Mouse (Mus musculus) C2C12 (cell line): ENCODE results near the gene D8Ertd738e. TPM values are rescaled to one million over a fixed set of nuclear protein-coding genes. Genes with fewer than 3 reads are reported as not detected.

Source experiments
- H3K27me3 ChIP-seq: one replicate; pipeline ENCODE4 v1.6.1; 2011; ENCODE audit not compliant: control insufficient read depth, insufficient read depth, insufficient read length
- H3K36me3 ChIP-seq: one replicate; pipeline ENCODE4 v1.6.1; 2011; ENCODE audit not compliant: control insufficient read depth, insufficient read depth
- H3K4me3 ChIP-seq: one replicate; pipeline ENCODE4 v1.5.1; 2011; ENCODE audit warnings: mild to moderate bottlenecking, control low read depth; ENCODE audit not compliant: poor library complexity, insufficient read depth, severe bottlenecking
- H3K79me2 ChIP-seq: one replicate; pipeline ENCODE4 v1.6.1; 2011; ENCODE audit not compliant: control insufficient read depth, insufficient read depth
- H3K79me3 ChIP-seq: one replicate; pipeline ENCODE4 v1.6.1; 2011; ENCODE audit warnings: low read depth, control low read depth
- H3ac ChIP-seq: one replicate; pipeline ENCODE3; 2011; ENCODE audit warnings: low read depth; ENCODE audit not compliant: control insufficient read depth, insufficient read length
- CEBPB ChIP-seq: IDR thresholded peaks from one replicate; pipeline ENCODE4 v1.6.1; 2011; ENCODE audit warnings: low read depth, mild to moderate bottlenecking, control low read depth, moderate library complexity
- CTCF ChIP-seq: IDR thresholded peaks from one replicate; pipeline ENCODE4 v1.5.1; 2011; ENCODE audit not compliant: control insufficient read depth, insufficient read depth, insufficient read length
- FOSL1 ChIP-seq: IDR thresholded peaks from one replicate; pipeline ENCODE4 v1.8.0; 2011; ENCODE audit warnings: mild to moderate bottlenecking, low read length; ENCODE audit not compliant: poor library complexity, insufficient read depth, severe bottlenecking
- MAX ChIP-seq: IDR thresholded peaks from one replicate; pipeline ENCODE4 v1.6.1; 2011; ENCODE audit warnings: mild to moderate bottlenecking, control low read depth
- MYOD1 ChIP-seq: IDR thresholded peaks from one replicate; pipeline ENCODE4 v1.6.1; 2011; ENCODE audit warnings: low read depth; ENCODE audit not compliant: control insufficient read depth, insufficient read length
- MYOG ChIP-seq: IDR thresholded peaks from one replicate; pipeline ENCODE4 v1.6.1; 2011; ENCODE audit not compliant: control insufficient read depth, insufficient read length; ENCODE audit errors: extremely low read depth
- USF1 ChIP-seq: IDR thresholded peaks from one replicate; pipeline ENCODE4 v1.6.1; 2011; ENCODE audit warnings: low read depth, mild to moderate bottlenecking, control low read depth, moderate library complexity
- polyA plus RNA-seq: library from polyadenylated mRNA; unstranded; fragments of >200 nt; fragmentation: generic; extraction: Trizol; gene quantifications from one replicate; pipeline ENCODE4 v1.2.1, GENCODE M21; 2012; ENCODE audit warnings: missing spikeins

Gene D8Ertd738e
- polyA plus RNA-seq, 1 experiment: 281 TPM

DNA sequence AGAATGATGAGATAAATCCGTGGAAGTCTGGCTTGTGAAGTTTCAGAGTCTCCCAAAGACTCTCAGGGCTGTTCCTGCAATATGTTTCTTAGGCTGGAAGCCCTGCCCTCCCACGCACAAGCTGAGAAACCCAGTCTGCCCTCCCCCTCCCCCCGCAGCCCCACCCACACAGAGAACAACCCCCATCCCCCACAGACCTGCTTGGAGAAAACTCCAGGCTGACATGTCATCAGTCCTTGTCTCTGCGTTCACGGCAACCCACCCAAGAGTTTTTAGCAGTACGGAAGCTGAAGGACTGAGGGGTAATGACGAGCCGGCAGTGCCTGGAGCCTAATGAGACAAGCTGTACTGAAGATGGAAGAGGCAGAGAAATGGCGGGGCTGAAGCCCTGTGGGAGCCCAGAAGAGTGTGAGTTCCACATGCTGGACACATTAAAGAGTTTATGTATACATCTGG lies 35.1 kb upstream of the D8Ertd738e start:
- no peaks in the 10 kb centered on the region for H3K36me3 ChIP-seq
- H3K79me3 ChIP-seq: no peaks in the 10 kb centered on the region
- no peak overlapping the region for H3ac ChIP-seq
- no peaks in the 10 kb centered on the region for H3K79me2 ChIP-seq
- H3K27me3 ChIP-seq: no peaks in the 10 kb centered on the region
- no peak overlapping the region for H3K4me3 ChIP-seq
- TF ChIP-seq CEBPB (no peak), MYOD1 (no peak), FOSL1 (no peak), CTCF (no peak), MYOG (no peak), USF1 (no peak), MAX (no peak)

DNA sequence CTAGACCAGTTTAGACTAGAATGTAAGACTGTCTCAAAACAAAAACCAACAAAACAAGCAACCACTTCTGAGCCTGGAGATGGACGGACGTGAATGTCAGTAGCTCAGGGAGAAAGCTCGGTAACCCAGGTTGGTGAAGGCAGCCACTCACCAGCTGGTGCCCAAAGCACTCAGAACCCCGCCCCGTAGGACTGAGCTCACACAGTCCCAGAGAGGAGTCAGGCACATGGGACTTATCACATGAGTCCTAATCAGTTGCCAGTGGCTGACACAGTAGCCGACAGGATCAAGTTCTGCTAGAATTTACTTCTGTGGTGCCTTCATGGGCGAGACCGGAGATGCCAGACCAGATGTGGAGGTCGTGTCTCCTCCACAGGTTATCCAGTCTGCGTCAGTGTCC lies 31.3 kb upstream of the D8Ertd738e start:
- no peak for TF ChIP-seq MYOD1
- no peak for TF ChIP-seq FOSL1
- no peak for TF ChIP-seq CEBPB
- TF ChIP-seq CTCF: no peak
- no peak for TF ChIP-seq MYOG
- TF ChIP-seq USF1: no peak
- no peak for TF ChIP-seq MAX
- no peak overlapping the region for H3K4me3 ChIP-seq
- H3K36me3 ChIP-seq: no peaks in the 10 kb centered on the region
- no peaks in the 10 kb centered on the region for H3K79me2 ChIP-seq
- no peaks in the 10 kb centered on the region for H3K79me3 ChIP-seq
- no peaks in the 10 kb centered on the region for H3K27me3 ChIP-seq
- no peak overlapping the region for H3ac ChIP-seq

DNA sequence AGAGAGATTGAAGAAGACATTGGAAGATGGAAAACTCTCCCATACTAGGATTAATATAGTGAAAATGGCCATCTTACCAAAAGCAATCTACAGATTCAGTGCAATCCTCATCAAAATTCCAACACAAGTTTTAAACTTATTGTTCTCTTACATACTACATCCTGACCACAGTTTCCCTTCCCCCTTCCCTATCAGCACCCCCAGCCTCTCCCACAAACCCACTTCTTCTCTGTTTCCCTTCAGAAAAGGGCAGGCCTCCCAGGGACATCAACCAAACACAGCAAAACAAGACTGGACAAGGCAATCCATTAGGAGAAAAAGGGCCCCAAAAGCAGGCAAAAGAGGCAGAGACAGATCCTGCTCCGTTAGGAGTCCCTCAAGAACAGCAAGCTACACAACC lies 26.9 kb upstream of the D8Ertd738e start:
- Histone ChIP-seq H3K79me3 (no peaks in the 10 kb centered on the region), H3K79me2 (no peaks in the 10 kb centered on the region), H3K36me3 (no peaks in the 10 kb centered on the region), H3ac (no peak overlapping the region), H3K4me3 (no peak overlapping the region), H3K27me3 (no peaks in the 10 kb centered on the region)
- TF ChIP-seq CTCF: no peak
- no peak for TF ChIP-seq USF1
- TF ChIP-seq FOSL1: no peak
- TF ChIP-seq CEBPB: no peak
- TF ChIP-seq MYOG: no peak
- no peak for TF ChIP-seq MAX
- TF ChIP-seq MYOD1: no peak

DNA sequence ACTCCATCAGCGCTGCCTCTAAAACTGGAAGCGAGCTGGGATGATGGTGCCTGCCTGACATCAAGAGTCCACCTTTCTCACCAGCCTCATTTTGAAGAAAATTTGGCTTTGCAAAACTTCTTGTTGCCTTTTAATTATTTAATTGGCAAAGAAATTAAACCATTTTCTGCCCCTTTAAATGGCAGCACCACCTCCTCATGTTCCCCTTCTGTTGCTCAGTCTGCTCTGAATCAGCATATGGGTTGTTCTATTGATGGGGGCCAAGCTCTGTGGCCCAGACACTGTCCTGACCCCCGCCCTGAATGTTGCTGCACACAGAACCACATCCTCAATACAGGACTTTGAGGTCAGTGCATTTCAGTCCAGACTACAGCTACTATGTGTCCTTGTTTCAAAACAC lies 24.4 kb upstream of the D8Ertd738e start:
- no peaks in the 10 kb centered on the region for H3K27me3 ChIP-seq
- no peaks in the 10 kb centered on the region for H3K36me3 ChIP-seq
- H3K79me3 ChIP-seq: peaks cover 3% of the 10 kb centered on the region
- no peak overlapping the region for H3ac ChIP-seq
- no peak overlapping the region for H3K4me3 ChIP-seq
- peaks cover 11% of the 10 kb centered on the region for H3K79me2 ChIP-seq
- no peak for TF ChIP-seq MYOG
- no peak for TF ChIP-seq FOSL1
- no peak for TF ChIP-seq MYOD1
- no peak for TF ChIP-seq CTCF
- TF ChIP-seq USF1: no peak

DNA sequence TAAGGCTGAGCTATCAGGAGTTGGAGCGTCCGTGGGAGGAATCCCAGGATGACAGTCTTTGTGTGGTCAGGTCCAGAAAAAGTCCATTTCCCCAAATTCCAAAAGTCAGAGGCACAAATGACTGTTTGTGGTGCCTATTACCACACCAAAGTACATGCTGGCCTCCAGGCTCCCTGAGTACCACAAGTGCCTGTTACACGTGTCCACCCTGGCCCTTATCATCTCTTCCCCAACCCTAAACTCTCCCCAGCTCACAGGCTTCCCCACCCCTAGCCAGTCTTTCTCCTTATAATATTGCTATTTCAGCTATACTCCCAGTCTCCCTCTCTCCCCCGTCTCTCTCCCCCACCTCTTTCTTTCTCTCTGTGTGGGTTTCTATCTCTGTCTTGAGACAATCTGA lies 22.8 kb upstream of the D8Ertd738e start:
- Histone ChIP-seq H3K27me3 (no peaks in the 10 kb centered on the region), H3K79me2 (peaks cover 12% of the 10 kb centered on the region), H3K4me3 (no peak overlapping the region), H3K79me3 (peaks cover 3% of the 10 kb centered on the region), H3K36me3 (no peaks in the 10 kb centered on the region), H3ac (no peak overlapping the region)
- TF ChIP-seq FOSL1 (no peak), MYOD1 (no peak), USF1 (no peak)

DNA sequence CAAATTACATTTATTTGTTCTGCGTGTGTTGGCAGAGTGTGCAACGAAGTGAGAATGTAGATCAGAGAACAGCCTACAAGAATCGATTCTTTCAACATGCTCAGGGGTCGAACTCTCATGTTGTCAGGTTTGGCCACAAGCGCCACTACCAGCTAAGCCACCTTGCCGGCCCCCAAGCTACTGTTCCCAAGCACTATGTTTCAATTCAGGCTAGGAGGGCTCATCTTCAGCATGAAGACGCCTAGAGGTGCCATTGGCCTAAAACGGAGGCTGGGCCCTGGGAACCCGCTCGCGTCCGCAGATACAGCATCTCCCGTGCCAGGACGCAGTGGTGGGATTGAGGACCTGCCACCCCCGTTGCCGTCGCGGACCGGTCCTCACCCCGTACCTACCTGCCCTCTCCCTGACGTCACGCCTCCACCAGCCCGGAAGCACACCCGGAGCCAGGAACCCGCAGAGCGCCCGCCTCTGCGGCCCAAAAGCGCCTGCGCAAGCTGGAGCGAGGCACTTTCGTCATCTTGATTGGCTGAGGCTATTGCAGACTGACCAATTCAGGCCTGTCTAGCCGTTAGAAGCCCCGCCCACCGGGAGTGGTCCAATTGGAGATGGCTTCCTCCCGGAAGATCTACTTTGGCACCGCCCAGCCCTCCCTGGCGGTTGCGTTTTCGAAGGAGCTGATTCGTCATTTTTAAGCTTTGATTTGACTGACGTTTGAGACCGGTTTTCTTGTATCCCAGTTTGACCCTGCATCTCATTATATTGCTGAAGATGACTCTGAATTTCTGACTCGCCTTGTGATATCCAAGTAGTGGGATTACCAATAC lies 20.6 kb upstream of the D8Ertd738e start, which contains the start of gene Ccdc130:
Gene Ccdc130, minus strand, starts transcription at position 431 of the 824 bp plus-strand sequence.
- peaks cover 12% of the 10 kb centered on the region for H3K79me2 ChIP-seq
- H3K79me3 ChIP-seq: peaks cover 3% of the 10 kb centered on the region
- H3ac ChIP-seq: peak within 1 kb of the TSS; percentile 90
- TF ChIP-seq CEBPB (no peak), FOSL1 (no peak), MYOG (no peak), MYOD1 (no peak), USF1 (no peak), CTCF (no peak), MAX (no peak)
- H3K36me3 ChIP-seq: no peaks in the 10 kb centered on the region
- H3K27me3 ChIP-seq: no peaks in the 10 kb centered on the region
- peak within 1 kb of the TSS; percentile 59 for H3K4me3 ChIP-seq
